Mouse (Mus musculus): Measurements from ENCODE around the gene Trappc6b. TPM values are rescaled to one million over a fixed set of nuclear protein-coding genes. Genes with fewer than 3 reads are reported as not detected.

The Trappc6b gene
- polyA plus RNA-seq, 1 experiment = 140 TPM

GRCm38 (mm10) chr12:59010482-59010881 lies 50.8 kb downstream of the Trappc6b start:
- 62% methylated on average over 2 of the region's 2 CpGs for WGBS

More at GRCm38 (mm10) chr12:59010482-59010881, 50.8 kb downstream of the Trappc6b start:
- no peak for DNase-seq
- Histone ChIP-seq H3K27ac (ENCODE audit: insufficient read depth, low read length) (no peak overlapping the region), H3K4me1 (ENCODE audit: control insufficient read depth, insufficient read depth, low read length) (no peaks in the 10 kb centered on the region; the same call in 1 of the 2 replicates), H3K27me3 (ENCODE audit: control insufficient read depth, insufficient read depth, low read length) (no peaks in the 10 kb centered on the region), H3K4me3 (replicated peaks; ENCODE audit: insufficient read depth, low read depth, low read length) (no peak overlapping the region)
- TF ChIP-seq POLR2A (IDR thresholded peaks at IDR 0.05; ENCODE audit: borderline replicate concordance, insufficient read depth, low read length) (no peak), CTCF (IDR thresholded peaks at IDR 0.05; ENCODE audit: borderline replicate concordance, insufficient read depth, low read depth, low read length) (no peak)

Other genes with a start within 250 kb of the Trappc6b start
- 48.4 and 48.5 TPM in 2 replicates for gene Sec23a, start 49.5 kb downstream of the Trappc6b start, polyA plus RNA-seq (2012; rRNA removed)
- gene Gemin2, start 48.1 kb downstream of the Trappc6b start, polyA plus RNA-seq (2012; rRNA removed) = 8.0 and 9.3 TPM in 2 replicates
- gene Pnn, start 5.4 kb upstream of the Trappc6b start, polyA plus RNA-seq (2012; rRNA removed) = 81.3 and 81.5 TPM in 2 replicates
- gene Mia2, start 34.3 kb upstream of the Trappc6b start, polyA plus RNA-seq (2012; rRNA removed) = 59.2 and 59.8 TPM in 2 replicates
- 45.2 and 45.5 TPM in 2 replicates for gene Fbxo33, start 158.3 kb upstream of the Trappc6b start, polyA plus RNA-seq (2012; rRNA removed)

All from cerebellum, adult 2 months (tissue).